Mouse (Mus musculus) liver, adult 2 months (tissue): Measurements from ENCODE around the gene Olfr1511. TPM values are rescaled to one million over a fixed set of nuclear protein-coding genes. Genes with fewer than 3 reads are reported as not detected.
"Not testable (repeated sequence)": the region's sequence is repeated elsewhere in the genome, so short reads cannot be mapped to it uniquely, and the experiment has no call there.

Experiments
- DNase-seq: peaks from one replicate; pipeline ENCODE4 v3.0.0-alpha.2; 2011; ENCODE audit warnings: low read depth, low spot score; ENCODE audit errors: extremely low read depth
- H3K27ac ChIP-seq: fragments of 200-500 bp; replicated peaks from 2 replicates; pipeline ENCODE4 v1.5.1; 2012; ENCODE audit warnings: low read depth, mild to moderate bottlenecking, control low read depth, inconsistent platforms, low read length; ENCODE audit not compliant: insufficient read depth
- H3K27me3 ChIP-seq: fragments of 200-500 bp; 2 replicates; pipeline ENCODE4 v1.6.1; 2012; ENCODE audit warnings: mild to moderate bottlenecking, moderate library complexity, low read length, inconsistent platforms; ENCODE audit not compliant: control insufficient read depth, insufficient read depth
- H3K36me3 ChIP-seq: fragments of 200-500 bp; 2 replicates; pipeline ENCODE4 v1.6.1; 2012; ENCODE audit warnings: low read length, inconsistent platforms; ENCODE audit not compliant: control insufficient read depth, insufficient read depth
- H3K4me1 ChIP-seq: fragments of 200-500 bp; 2 replicates; pipeline ENCODE4 v1.6.1; 2011; ENCODE audit warnings: low read length; ENCODE audit not compliant: control insufficient read depth, insufficient read depth
- H3K4me3 ChIP-seq: fragments of 200-500 bp; 2 replicates; pipeline ENCODE4 v1.5.1; 2011; ENCODE audit warnings: low read depth, mild to moderate bottlenecking, control low read depth, low read length, moderate library complexity; ENCODE audit not compliant: insufficient read depth
- H3K79me2 ChIP-seq: fragments of 200-500 bp; 2 replicates; pipeline ENCODE4 v1.6.1; 2012; ENCODE audit warnings: inconsistent platforms, mild to moderate bottlenecking, low read length, moderate library complexity; ENCODE audit not compliant: control insufficient read depth, insufficient read depth
- H3K9ac ChIP-seq: fragments of 200-500 bp; 2 replicates; pipeline ENCODE4 v1.6.1; 2012; ENCODE audit warnings: low read depth, mild to moderate bottlenecking, control low read depth, inconsistent platforms, low read length
- CTCF ChIP-seq: fragments of 200-500 bp; IDR thresholded peaks from 2 replicates; pipeline ENCODE4 v1.5.1; 2011; ENCODE audit warnings: low read depth, low read length, control low read depth
- POLR2A ChIP-seq: fragments of 200-500 bp; IDR thresholded peaks from 2 replicates; pipeline ENCODE4 v1.6.1; 2011; ENCODE audit warnings: low read length, control low read depth; ENCODE audit not compliant: insufficient read depth; ENCODE audit errors: extremely low read depth
- WGBS: fragments of 180-500 bp; shearing (Covaris S2); methylation state at CpG from one replicate; pipeline ENCODE4 v1.1.7; 2018; 5-methylcytosine and 5-hydroxymethylcytosine counted together
- polyA plus RNA-seq: library from polyadenylated mRNA; depleted of rRNA; stranded (reverse); fragments of >200 nt; gene quantifications from 2 replicates; pipeline ENCODE4 v1.2.3, GENCODE M21; 2012; rRNA removed
- total RNA-seq: library from RNA; depleted of rRNA; stranded (reverse); fragments of >200 nt; gene quantifications from 2 replicates; pipeline ENCODE4 v1.2.3, GENCODE M21; 2014; rRNA removed

Gene Olfr1511
- total RNA-seq: not detected in 2 replicates
- not detected in 2 replicates for polyA plus RNA-seq

DNA sequence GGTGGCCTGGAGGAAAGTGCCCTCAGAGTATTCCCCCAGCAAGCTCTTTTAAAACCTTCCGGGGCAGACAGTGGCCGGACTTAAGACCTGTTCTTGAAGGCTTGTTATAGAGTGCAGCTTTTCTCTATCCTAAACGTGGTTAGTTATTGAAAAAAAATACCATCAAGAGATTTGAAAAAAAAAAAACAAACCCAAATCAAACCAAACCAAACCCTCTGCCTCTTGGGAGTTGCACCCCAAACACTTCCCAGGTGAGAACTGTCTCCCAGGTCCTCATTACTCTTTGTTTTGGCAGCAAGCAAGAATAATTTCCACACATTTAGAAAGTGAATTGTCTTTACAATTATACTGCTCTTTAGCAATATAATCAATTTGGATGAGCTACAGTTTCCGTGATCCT, at the start of gene Olfr1511:
Olfr1511 (minus strand) TSS at position 101 of the 400 bp plus-strand sequence.
- Histone ChIP-seq H3K27ac (no peak within 1 kb of the TSS), H3K9ac (no peak within 1 kb of the TSS), H3K27me3 (no peaks in the 10 kb centered on the region), H3K4me3 (no peak within 1 kb of the TSS), H3K4me1 (no peaks in the 10 kb centered on the region), H3K36me3 (no peaks in the 10 kb centered on the region), H3K79me2 (no peaks in the 10 kb centered on the region)
- no peak for TF ChIP-seq CTCF
- TF ChIP-seq POLR2A: no peak
- WGBS: 66% methylated on average over 4 of the region's 4 CpGs
- no peak for DNase-seq

DNA sequence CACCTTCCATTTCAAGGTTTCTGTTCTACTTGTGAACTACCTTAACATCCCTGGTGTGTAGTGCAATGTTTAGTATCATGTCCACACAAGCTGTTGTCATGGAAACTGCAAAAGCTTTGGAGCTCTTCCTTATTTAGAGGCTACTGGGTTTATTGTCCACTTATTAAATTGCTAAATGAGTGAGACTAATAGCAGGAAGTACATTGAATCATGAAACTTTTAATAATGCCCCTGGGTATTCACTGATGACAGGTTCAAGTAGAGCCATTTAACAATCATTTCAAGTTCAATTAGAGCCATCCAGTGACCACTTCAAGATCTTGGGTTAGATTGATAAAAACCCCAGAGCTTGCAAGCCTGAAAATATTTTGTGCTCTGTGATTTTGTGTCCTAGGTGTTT, 45.5 kb upstream of the Olfr1511 start, which contains the start of gene Olfr1509:
Olfr1509 (plus strand) TSS at position 301 of the 400 bp plus-strand sequence.
- Histone ChIP-seq H3K4me3 (no peak within 1 kb of the TSS), H3K36me3 (no peaks in the 10 kb centered on the region), H3K9ac (no peak within 1 kb of the TSS), H3K27me3 (no peaks in the 10 kb centered on the region), H3K27ac (no peak within 1 kb of the TSS), H3K4me1 (no peaks in the 10 kb centered on the region), H3K79me2 (no peaks in the 10 kb centered on the region)
- no peak for DNase-seq
- no peak for TF ChIP-seq POLR2A
- TF ChIP-seq CTCF: no peak

DNA sequence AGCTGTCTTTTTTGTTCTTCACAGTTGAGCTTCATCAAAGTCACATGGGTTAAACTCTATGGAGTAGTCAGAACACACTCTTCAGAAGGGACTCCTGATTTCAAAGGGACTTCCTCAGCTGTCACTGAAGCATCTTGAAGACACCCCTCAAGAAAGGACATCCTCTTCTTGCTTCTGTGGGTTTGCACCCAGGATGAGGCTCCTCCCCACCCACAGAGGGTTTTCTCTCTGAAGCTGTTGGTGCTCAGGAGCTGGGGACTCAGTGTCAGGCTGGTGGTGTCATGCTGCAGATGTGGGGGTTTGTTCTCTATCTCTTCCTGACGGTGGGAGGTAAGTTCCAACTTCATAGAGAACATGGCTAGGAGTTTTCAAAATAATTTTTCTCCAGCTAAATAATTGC, 30.5 kb upstream of the Olfr1511 start:
- Histone ChIP-seq H3K27me3 (no peaks in the 10 kb centered on the region), H3K27ac (no peak overlapping the region), H3K36me3 (no peaks in the 10 kb centered on the region), H3K4me1 (no peaks in the 10 kb centered on the region), H3K4me3 (no peak overlapping the region), H3K79me2 (no peaks in the 10 kb centered on the region), H3K9ac (no peak overlapping the region)
- no peak for DNase-seq
- 82% methylated on average over 1 of the region's 1 CpGs for WGBS
- no peak for TF ChIP-seq POLR2A
- no peak for TF ChIP-seq CTCF

DNA sequence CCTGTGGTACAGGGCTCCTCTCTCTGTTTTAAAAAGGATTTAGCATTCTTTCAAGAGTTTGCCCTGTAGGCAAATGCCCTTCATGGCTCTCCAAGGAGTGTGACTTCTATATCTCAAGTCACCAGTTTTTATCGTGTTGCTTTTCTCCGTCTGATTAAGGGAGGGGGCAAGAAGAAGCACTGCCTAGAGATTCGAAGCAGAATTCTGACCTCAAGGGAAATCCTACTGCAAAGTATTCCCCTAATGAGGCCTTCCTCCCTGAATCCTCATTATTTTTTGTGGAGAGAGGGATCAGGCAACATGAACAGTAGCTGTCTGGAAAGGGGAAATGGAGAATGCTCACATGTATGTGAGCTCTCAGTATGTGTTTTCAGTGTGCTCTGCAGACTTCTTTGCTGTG, 17.1 kb upstream of the Olfr1511 start, which contains the start of gene Olfr1510:
Olfr1510 (minus strand) TSS at position 101 of the 400 bp plus-strand sequence.
- TF ChIP-seq CTCF: no peak
- TF ChIP-seq POLR2A: no peak
- WGBS: 82% methylated on average over 3 of the region's 3 CpGs

DNA sequence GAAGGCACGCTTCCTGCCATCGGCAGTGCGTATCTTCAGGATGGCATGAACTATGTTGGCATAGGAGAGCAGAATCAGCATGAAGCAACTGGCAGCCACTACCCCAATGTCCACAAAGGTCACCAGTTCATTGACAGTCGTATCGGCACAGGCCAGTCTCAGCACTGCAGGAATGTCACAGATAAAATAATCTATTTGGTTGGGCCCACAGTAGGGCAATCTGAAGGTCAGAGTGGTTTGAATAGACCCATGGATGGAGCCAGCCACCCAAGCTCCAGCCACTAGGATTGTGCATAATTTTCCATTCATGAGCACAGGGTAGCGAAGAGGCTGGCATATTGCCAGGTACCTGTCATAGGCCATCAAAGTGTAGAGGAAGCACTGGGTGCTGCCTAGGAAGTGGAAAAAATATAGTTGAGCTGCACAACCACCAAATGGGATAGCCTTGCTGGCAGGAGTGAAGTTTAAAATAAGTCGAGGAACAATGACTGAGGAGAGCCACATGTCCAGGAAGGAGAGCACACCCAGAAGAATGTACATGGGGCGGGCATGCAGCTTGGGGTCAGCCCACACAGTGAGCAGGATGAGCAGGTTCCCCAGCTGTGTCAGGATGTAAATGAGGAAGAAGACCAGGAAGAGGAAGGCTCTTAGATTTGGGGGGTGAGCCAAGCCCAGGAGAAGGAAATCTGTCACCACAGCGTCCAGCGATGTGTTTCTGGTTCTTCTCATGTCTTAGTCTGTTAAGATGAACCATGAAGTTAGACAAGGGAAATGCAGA, 13.2 kb upstream of the Olfr1511 start:
- not testable (repeated sequence) for H3K4me1 ChIP-seq, H3K36me3 ChIP-seq, H3K4me3 ChIP-seq, H3K27ac ChIP-seq, H3K9ac ChIP-seq, H3K79me2 ChIP-seq, H3K27me3 ChIP-seq, DNase-seq
- WGBS: 75% methylated on average over 9 of the region's 10 CpGs

More for the DNA sequence above, 17.1 kb upstream of the Olfr1511 start, which contains the start of gene Olfr1510:
- H3K27ac ChIP-seq: no peak within 1 kb of the TSS
- H3K79me2 ChIP-seq: no peaks in the 10 kb centered on the region
- no peak within 1 kb of the TSS for H3K4me3 ChIP-seq
- H3K9ac ChIP-seq: no peak within 1 kb of the TSS
- H3K27me3 ChIP-seq: no peaks in the 10 kb centered on the region; the same call in 1 of the 2 replicates
- H3K36me3 ChIP-seq: no peaks in the 10 kb centered on the region
- DNase-seq: no peak
- H3K4me1 ChIP-seq: no peaks in the 10 kb centered on the region

DNA sequence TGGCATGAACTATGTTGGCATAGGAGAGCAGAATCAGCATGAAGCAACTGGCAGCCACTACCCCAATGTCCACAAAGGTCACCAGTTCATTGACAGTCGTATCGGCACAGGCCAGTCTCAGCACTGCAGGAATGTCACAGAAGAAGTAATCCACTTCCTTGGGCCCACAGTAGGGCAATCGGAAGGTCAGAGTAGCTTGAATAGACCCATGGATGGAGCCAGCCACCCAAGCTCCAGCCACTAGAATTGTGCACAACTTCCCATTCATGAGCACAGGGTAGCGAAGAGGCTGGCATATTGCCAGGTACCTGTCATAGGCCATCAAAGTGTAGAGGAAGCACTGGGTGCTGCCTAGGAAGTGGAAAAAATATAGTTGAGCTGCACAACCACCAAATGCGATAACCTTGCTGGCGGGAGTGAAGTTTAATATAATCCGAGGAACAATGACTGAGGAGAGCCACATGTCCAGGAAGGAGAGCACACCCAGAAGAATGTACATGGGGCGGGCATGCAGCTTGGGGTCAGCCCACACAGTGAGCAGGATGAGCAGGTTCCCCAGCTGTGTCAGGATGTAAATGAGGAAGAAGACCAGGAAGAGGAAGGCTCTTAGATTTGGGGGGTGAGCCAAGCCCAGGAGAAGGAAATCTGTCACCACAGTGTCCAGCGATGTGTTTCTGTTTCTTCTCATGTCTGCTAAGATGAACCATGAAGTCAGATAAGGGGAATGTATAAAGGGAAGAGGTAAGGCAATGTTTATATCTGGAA, 6.9 kb downstream of the Olfr1511 start:
- DNase-seq, H3K79me2 ChIP-seq, H3K27me3 ChIP-seq, H3K4me1 ChIP-seq, H3K27ac ChIP-seq, H3K4me3 ChIP-seq, H3K9ac ChIP-seq, H3K36me3 ChIP-seq: not testable (repeated sequence)
- WGBS: 72% methylated on average over 9 of the region's 9 CpGs
